Mouse (Mus musculus): ENCODE data around the gene Hs6st1. TPM values are rescaled to one million over a fixed set of nuclear protein-coding genes. Genes with fewer than 3 reads are reported as not detected.

Hs6st1 gene
- total and polyA plus RNA-seq, 3 experiments = 9.1 to 18.1 (median 17.7) TPM

DNA sequence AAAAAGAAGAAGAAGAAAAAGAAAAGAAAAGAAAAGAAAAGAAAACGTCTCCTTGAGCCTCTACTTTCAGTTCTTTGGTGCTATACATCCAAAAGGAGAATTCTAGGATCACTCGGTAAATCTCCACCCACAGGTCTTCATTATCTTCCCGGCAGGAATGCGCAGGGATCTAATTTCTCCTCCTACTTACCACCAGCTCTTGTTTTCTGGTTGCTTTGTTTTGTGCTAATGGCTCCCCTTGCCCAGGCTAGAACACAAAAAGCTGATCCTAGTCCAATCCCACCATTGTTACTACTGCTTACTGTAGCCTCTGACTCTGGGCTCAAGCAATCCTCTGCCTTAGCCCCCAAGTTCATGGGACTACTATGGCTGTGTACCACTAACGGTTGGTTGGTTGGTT, 16.9 kb downstream of the Hs6st1 start:
- in situ Hi-C loops (cut with MboI; ENCODE audit: low pct_ligation_motif_present, low pct_unique_long_range_greater_than_20kb, low sequenced_read_pairs) (no loop called here), dilution Hi-C loops (cut with MboI; ENCODE audit: extremely low pct_ligation_motif_present, extremely low pct_unique_long_range_greater_than_20kb, low sequenced_read_pairs) (no loop called here)

DNA sequence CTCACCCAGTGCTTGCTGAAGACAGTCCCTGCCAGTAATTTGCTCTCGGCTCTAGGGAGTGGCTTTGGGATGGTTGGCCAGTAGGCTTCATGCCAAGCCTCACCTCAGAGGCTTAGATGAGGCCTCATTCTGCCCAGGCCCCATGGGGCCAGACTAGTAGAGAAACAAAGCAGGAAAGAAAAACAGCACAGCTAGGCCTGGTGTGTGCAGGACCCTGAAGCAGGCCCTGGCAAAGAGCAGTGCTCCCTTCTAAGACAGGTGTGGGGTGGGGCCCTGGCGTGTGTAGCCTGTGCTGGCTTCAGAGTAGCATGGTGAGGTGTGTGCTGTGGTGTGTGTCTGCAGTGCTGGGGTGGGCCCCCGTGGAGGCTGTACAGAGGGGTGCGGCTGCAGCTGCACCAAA, 20.2 kb downstream of the Hs6st1 start:
- Histone ChIP-seq H3K36me3 (replicated peaks in 1 of 2; ENCODE audit: control insufficient read depth in 1 of 2, insufficient read depth in 1 of 2, low read length in 1 of 2) (peaks cover 13 to 80% of the 10 kb centered on the region in 2 experiments), H3K9me3 (replicated peaks; ENCODE audit: low read length) (no peaks in the 10 kb centered on the region), H3K4me2 (ENCODE audit: insufficient read depth, low read depth, poor library complexity, severe bottlenecking) (no peak overlapping the region), H3K27ac (ENCODE audit: insufficient read depth, low read depth) (peak overlapping the region; percentile 47; the same call in 1 of the 2 replicates), H3K27me3 (replicated peaks) (no peaks in the 10 kb centered on the region), H3K79me2 (replicated peaks; ENCODE audit: control insufficient read depth, extremely low read depth, insufficient read depth, poor library complexity, severe bottlenecking) (no peaks in the 10 kb centered on the region; the same call in 1 of the 2 replicates), H3K4me3 (replicated peaks in 1 of 3; ENCODE audit: low read depth in 2 of 3, low read length in 2 of 3, poor library complexity in 1 of 3) (no peak overlapping the region), H3K4me1 (ENCODE audit: control insufficient read depth in 1 of 2, insufficient read depth in 2 of 2) (peaks cover 23 to 60% of the 10 kb centered on the region in 2 experiments), H3K9ac (ENCODE audit: insufficient read depth, low read depth) (no peak overlapping the region)
- TF ChIP-seq USF2 (conservative IDR thresholded peaks at IDR 0.05; ENCODE audit: low read depth, low read length) (no peak), TCF12 (IDR thresholded peaks at IDR 0.05; ENCODE audit: low read depth, low read length) (peak; percentile 29; the same call in 1 of the 2 replicates)
- DNase-seq (ENCODE audit: extremely low read depth) = peak; percentile 53
- in situ Hi-C loops (cut with MboI; ENCODE audit: low pct_ligation_motif_present, low pct_unique_long_range_greater_than_20kb, low sequenced_read_pairs) (no loop called here), dilution Hi-C loops (cut with MboI; ENCODE audit: extremely low pct_ligation_motif_present, extremely low pct_unique_long_range_greater_than_20kb, low sequenced_read_pairs) (no loop called here)

More for the DNA sequence above, 16.9 kb downstream of the Hs6st1 start:
- no peaks in the 10 kb centered on the region for H3K9me3 ChIP-seq (replicated peaks; ENCODE audit: low read length)
- no peaks in the 10 kb centered on the region; the same call in 1 of the 2 replicates for H3K79me2 ChIP-seq (replicated peaks; ENCODE audit: control insufficient read depth, extremely low read depth, insufficient read depth, poor library complexity, severe bottlenecking)
- no peak overlapping the region for H3K9ac ChIP-seq (ENCODE audit: insufficient read depth, low read depth)
- H3K4me3 ChIP-seq (replicated peaks in 1 of 3; ENCODE audit: low read depth in 2 of 3, low read length in 2 of 3, poor library complexity in 1 of 3) = no peak overlapping the region
- H3K27me3 ChIP-seq (replicated peaks) = no peaks in the 10 kb centered on the region
- TF ChIP-seq MAZ (IDR thresholded peaks at IDR 0.05; ENCODE audit: low read depth, low read length) = no peak
- no peak for TF ChIP-seq GABPA (IDR thresholded peaks at IDR 0.05; ENCODE audit: insufficient replicate concordance, low read depth, low read length)
- TF ChIP-seq POLR2A (IDR thresholded peaks at IDR 0.05; ENCODE audit: low read depth, low read length) = no peak
- TF ChIP-seq NELFE (IDR thresholded peaks at IDR 0.05; ENCODE audit: low read depth, low read length) = no peak
- no peak for TF ChIP-seq SIN3A (IDR thresholded peaks at IDR 0.05; ENCODE audit: low read length)
- TF ChIP-seq EP300 (IDR thresholded peaks at IDR 0.05; ENCODE audit: low read length) = no peak
- no peak for TF ChIP-seq TCF12 (IDR thresholded peaks at IDR 0.05; ENCODE audit: low read depth, low read length)
- no peak for TF ChIP-seq MYC (IDR thresholded peaks at IDR 0.05; ENCODE audit: low read depth, low read length)
- no peak for TF ChIP-seq ETS1 (conservative IDR thresholded peaks at IDR 0.05; ENCODE audit: low read depth, low read length)
- TF ChIP-seq BHLHE40 (IDR thresholded peaks at IDR 0.05; ENCODE audit: low read depth, low read length) = no peak
- no peak for TF ChIP-seq ZKSCAN1 (IDR thresholded peaks at IDR 0.05; ENCODE audit: borderline replicate concordance, low read depth, low read length)
- TF ChIP-seq TBP (conservative IDR thresholded peaks at IDR 0.05; ENCODE audit: low read depth, low read length) = no peak
- TF ChIP-seq JUND (conservative IDR thresholded peaks at IDR 0.05; ENCODE audit: low read depth, low read length) = no peak
- no peak for TF ChIP-seq ELF1 (IDR thresholded peaks at IDR 0.05; ENCODE audit: low read depth, low read length)
- TF ChIP-seq CTCF (conservative IDR thresholded peaks at IDR 0.05 in 1 of 2, IDR thresholded peaks at IDR 0.05 in 1 of 2; ENCODE audit: low read depth in 2 of 2, low read length in 2 of 2) = no peak
- TF ChIP-seq JUN (IDR thresholded peaks at IDR 0.05; ENCODE audit: insufficient read depth, low read depth, low read length) = no peak
- no peak for TF ChIP-seq PAX5 (IDR thresholded peaks at IDR 0.05; ENCODE audit: low read length)
- TF ChIP-seq CHD1 (IDR thresholded peaks at IDR 0.05; ENCODE audit: low read depth, low read length) = no peak
- H3K36me3 ChIP-seq (replicated peaks in 1 of 2; ENCODE audit: control insufficient read depth in 1 of 2, insufficient read depth in 1 of 2, low read length in 1 of 2) = peaks cover 26 to 83% of the 10 kb centered on the region in 2 experiments
- H3K27ac ChIP-seq (ENCODE audit: insufficient read depth, low read depth) = no peak overlapping the region
- H3K4me2 ChIP-seq (ENCODE audit: insufficient read depth, low read depth, poor library complexity, severe bottlenecking) = no peak overlapping the region
- DNase-seq (ENCODE audit: extremely low read depth) = no peak
- H3K4me1 ChIP-seq (ENCODE audit: control insufficient read depth in 1 of 2, insufficient read depth in 2 of 2) = peaks cover 21 to 39% of the 10 kb centered on the region in 2 experiments

All from CH12.LX (cell line).